Comparison of ENCODE assay signal across 17 mouse cellular contexts in the genomic region with DNA sequence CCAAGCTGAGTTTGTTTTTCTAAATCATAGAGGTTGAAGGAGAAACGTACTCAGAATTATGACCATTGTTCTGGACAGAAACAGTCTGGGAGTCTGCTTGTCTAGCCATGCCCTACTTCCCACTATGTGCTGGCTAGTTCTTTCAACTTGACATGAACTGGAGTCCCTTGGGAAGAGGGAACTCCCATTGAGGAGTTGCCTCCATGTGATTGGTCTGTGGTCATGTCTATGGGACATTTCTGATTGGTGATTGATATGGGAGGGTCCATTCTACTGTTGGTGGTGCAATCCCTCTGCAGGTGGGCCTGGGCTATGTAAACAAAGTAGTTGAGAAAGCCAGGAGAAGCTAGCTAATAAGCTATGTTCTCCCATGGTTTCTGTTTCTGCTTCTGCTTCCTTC.
"Had no signal": no experiment of that assay in that cellular context is flagged by ENCODE, and none has a peak within 500 bp of the region (broad histone marks: within the 10 kb centered on the region; RNA-seq: fewer than 3 reads in every experiment).

No protein-coding gene starts in this region.

- H3K36me3 ChIP-seq: intestine, embryonic 15.5 days; limb, embryonic 10.5 days; limb, embryonic 13.5 days; liver, embryonic 13.5 days; midbrain, embryonic 12.5 days; midbrain, embryonic 15.5 days; neural tube, embryonic 12.5 days; neural tube, embryonic 15.5 days had no signal

- H3K4me1 ChIP-seq: limb, embryonic 10.5 days; limb, embryonic 13.5 days; liver, embryonic 13.5 days; midbrain, embryonic 12.5 days; midbrain, embryonic 15.5 days; neural tube, embryonic 12.5 days had no signal

- H3K27me3 ChIP-seq: intestine, embryonic 15.5 days; limb, embryonic 13.5 days; liver, embryonic 13.5 days; midbrain, embryonic 15.5 days; neural tube, embryonic 12.5 days; neural tube, embryonic 15.5 days had no signal

- H3K4me2 ChIP-seq: intestine, embryonic 15.5 days; limb, embryonic 13.5 days; liver, embryonic 13.5 days; lung, embryonic 14.5 days; midbrain, embryonic 12.5 days; midbrain, embryonic 15.5 days; neural tube, embryonic 12.5 days; neural tube, embryonic 15.5 days had no signal

- H3K9ac ChIP-seq: intestine, embryonic 15.5 days; limb, embryonic 13.5 days; liver, embryonic 13.5 days; lung, embryonic 14.5 days; midbrain, embryonic 12.5 days; midbrain, embryonic 15.5 days; neural tube, embryonic 12.5 days; neural tube, embryonic 15.5 days had no signal

- ATAC-seq: intestine, embryonic 15.5 days; lung, postnatal 0 days; midbrain, embryonic 15.5 days had no signal

- H3K4me3 ChIP-seq: intestine, embryonic 15.5 days; limb, embryonic 10.5 days; limb, embryonic 13.5 days; liver, embryonic 13.5 days; midbrain, embryonic 12.5 days; midbrain, embryonic 15.5 days; neural tube, embryonic 12.5 days; neural tube, embryonic 15.5 days had no signal

- H3K27ac ChIP-seq: intestine, embryonic 15.5 days; limb, embryonic 10.5 days; limb, embryonic 13.5 days; liver, embryonic 13.5 days; macrophage; midbrain, embryonic 12.5 days; midbrain, embryonic 15.5 days; neural tube, embryonic 12.5 days; neural tube, embryonic 15.5 days had no signal

- DNase-seq: kidney, adult 2 months; kidney, postnatal 36 days; liver; liver, embryonic 13.5 days; lung, embryonic 14.5 days; right cerebral cortex, postnatal 14 days; right cerebral cortex, postnatal 4 days; thymus, postnatal 25 days had no signal

- H3K9me3 ChIP-seq: intestine, embryonic 15.5 days; limb, embryonic 10.5 days; limb, embryonic 13.5 days; liver, embryonic 13.5 days; midbrain, embryonic 12.5 days; midbrain, embryonic 15.5 days; neural tube, embryonic 12.5 days; neural tube, embryonic 15.5 days had no signal
